Mouse (Mus musculus) kidney, embryonic 14.5 days (tissue): ENCODE measurements around the gene Unc13c. TPM values are rescaled to one million over a fixed set of nuclear protein-coding genes. Genes with fewer than 3 reads are reported as not detected.

Experiments
- ATAC-seq: fragments of 200-750 bp; cut with Nextera tagmentation; 2 replicates; pipeline ENCODE4 v1.8.0; 2017; ENCODE audit warnings: moderate number of reproducible peaks, mild to moderate bottlenecking, moderate TSS enrichment, moderate library complexity; ENCODE audit not compliant: low FRiP score, low TSS enrichment
- H3K27ac ChIP-seq: fragments of 300-500 bp; sonication (generic); 2 replicates; pipeline ENCODE4 v1.5.1; 2014; ENCODE audit warnings: low read depth, mild to moderate bottlenecking, low read length, moderate library complexity, mixed read lengths
- H3K27me3 ChIP-seq: fragments of 300-500 bp; sonication (generic); 2 replicates; pipeline ENCODE4 v1.6.1; 2014; ENCODE audit warnings: mild to moderate bottlenecking, low read length; ENCODE audit not compliant: control insufficient read depth, insufficient read depth
- H3K36me3 ChIP-seq: fragments of 300-500 bp; sonication (generic); 2 replicates; pipeline ENCODE4 v1.6.1; 2014; ENCODE audit warnings: low read length, mixed read lengths; ENCODE audit not compliant: control insufficient read depth, insufficient read depth
- H3K4me1 ChIP-seq: fragments of 300-500 bp; sonication (generic); 2 replicates; pipeline ENCODE4 v1.6.1; 2014; ENCODE audit warnings: low read length, mixed read lengths; ENCODE audit not compliant: control insufficient read depth, insufficient read depth
- H3K4me2 ChIP-seq: fragments of 300-500 bp; sonication (generic); replicated peaks from 2 replicates; pipeline ENCODE4 v1.6.1; 2014; ENCODE audit warnings: low read depth, mild to moderate bottlenecking, low read length
- H3K4me3 ChIP-seq: fragments of 300-500 bp; sonication (generic); 2 replicates; pipeline ENCODE4 v1.5.1; 2014; ENCODE audit warnings: mild to moderate bottlenecking, low read length
- H3K9ac ChIP-seq: fragments of 300-500 bp; sonication (generic); 2 replicates; pipeline ENCODE4 v1.6.1; 2014; ENCODE audit warnings: low read depth, mild to moderate bottlenecking, low read length, moderate library complexity
- H3K9me3 ChIP-seq: fragments of 300-500 bp; sonication (generic); 2 replicates; pipeline ENCODE4 v1.6.1; 2016; ENCODE audit warnings: low read length; ENCODE audit not compliant: control insufficient read depth
- WGBS: fragments of 180-500 bp; shearing (Covaris S2); extraction: QIAGEN DNeasy Blood & Tissue Kit; methylation state at CpG from one replicate; pipeline ENCODE4 v1.1.7; 2014; 5-methylcytosine and 5-hydroxymethylcytosine counted together
- polyA plus RNA-seq: library from polyadenylated mRNA; unstranded; fragments of >200 nt; fragmentation: Nextera tagmentation; extraction: Ambion mirVana; gene quantifications from 2 replicates; pipeline ENCODE4 v1.2.1, GENCODE M21; 2014

Unc13c gene
- polyA plus RNA-seq, 1 experiment from 2014 or later, result 0.60 TPM

GRCm38 (mm10) chr9:73898516-73898915, 70.2 kb downstream of the Unc13c start:
- Histone ChIP-seq H3K4me2 (no peak overlapping the region), H3K27me3 (no peaks in the 10 kb centered on the region), H3K27ac (no peak overlapping the region), H3K9ac (no peak overlapping the region), H3K4me1 (no peaks in the 10 kb centered on the region), H3K9me3 (peaks cover 2% of the 10 kb centered on the region; the same call in 1 of the 2 replicates), H3K4me3 (no peak overlapping the region), H3K36me3 (no peaks in the 10 kb centered on the region)
- 85% methylated on average over 3 of the region's 3 CpGs for WGBS
- ATAC-seq, result no peak

DNA sequence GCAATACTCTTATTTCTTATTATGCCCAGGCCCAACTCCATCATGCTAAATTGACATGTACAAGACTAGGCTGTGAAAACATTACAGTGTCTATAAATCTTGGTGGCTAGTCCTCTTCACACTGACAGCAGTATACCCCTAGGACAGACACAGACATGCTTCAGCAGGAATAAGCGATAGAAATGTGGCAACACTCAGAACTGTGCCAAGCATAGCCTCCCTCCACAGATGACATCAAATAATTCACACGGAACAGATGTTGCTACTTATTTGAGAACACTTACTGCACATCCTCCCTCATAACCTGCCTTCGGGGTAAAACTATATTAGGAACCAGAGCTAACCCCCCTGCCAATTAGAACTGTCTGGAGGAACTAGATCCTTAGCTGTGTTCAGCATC, 72.6 kb downstream of the Unc13c start:
- H3K27me3 ChIP-seq, result no peaks in the 10 kb centered on the region
- no peaks in the 10 kb centered on the region for H3K36me3 ChIP-seq
- H3K4me2 ChIP-seq, result no peak overlapping the region
- 65% methylated on average over 3 of the region's 3 CpGs for WGBS
- H3K4me1 ChIP-seq, result no peaks in the 10 kb centered on the region
- H3K27ac ChIP-seq, result no peak overlapping the region
- no peak overlapping the region for H3K4me3 ChIP-seq
- ATAC-seq, result no peak
- peaks cover 2% of the 10 kb centered on the region; the same call in 1 of the 2 replicates for H3K9me3 ChIP-seq
- H3K9ac ChIP-seq, result no peak overlapping the region

DNA sequence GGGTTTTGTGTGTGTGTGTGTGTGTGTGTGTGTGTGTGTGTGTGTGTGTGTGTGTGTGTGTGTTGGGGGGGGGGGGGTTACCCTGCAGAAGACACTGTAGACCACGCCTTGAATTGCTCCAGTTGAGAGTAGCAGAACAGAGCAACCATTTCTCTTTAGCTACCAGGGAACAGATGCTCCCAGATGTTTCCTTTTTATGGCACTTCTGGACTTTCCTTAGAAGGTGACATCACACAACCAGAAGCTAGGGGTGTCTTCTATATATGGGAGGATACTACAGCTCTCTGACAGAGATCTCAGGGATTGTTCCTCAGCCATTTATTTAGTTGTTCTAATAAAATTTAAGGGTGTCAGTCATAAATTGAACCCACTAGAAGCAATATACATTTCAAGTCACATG, 85.2 kb downstream of the Unc13c start:
- no peak for ATAC-seq
- no peak overlapping the region for H3K4me2 ChIP-seq
- H3K27ac ChIP-seq, result no peak overlapping the region
- no peak overlapping the region for H3K9ac ChIP-seq
- H3K9me3 ChIP-seq, result peaks cover 3% of the 10 kb centered on the region; the same call in 1 of the 2 replicates
- WGBS, result 43% methylated on average over 1 of the region's 1 CpGs
- H3K4me3 ChIP-seq, result no peak overlapping the region
- H3K27me3 ChIP-seq, result no peaks in the 10 kb centered on the region
- no peaks in the 10 kb centered on the region for H3K36me3 ChIP-seq
- no peaks in the 10 kb centered on the region for H3K4me1 ChIP-seq

DNA sequence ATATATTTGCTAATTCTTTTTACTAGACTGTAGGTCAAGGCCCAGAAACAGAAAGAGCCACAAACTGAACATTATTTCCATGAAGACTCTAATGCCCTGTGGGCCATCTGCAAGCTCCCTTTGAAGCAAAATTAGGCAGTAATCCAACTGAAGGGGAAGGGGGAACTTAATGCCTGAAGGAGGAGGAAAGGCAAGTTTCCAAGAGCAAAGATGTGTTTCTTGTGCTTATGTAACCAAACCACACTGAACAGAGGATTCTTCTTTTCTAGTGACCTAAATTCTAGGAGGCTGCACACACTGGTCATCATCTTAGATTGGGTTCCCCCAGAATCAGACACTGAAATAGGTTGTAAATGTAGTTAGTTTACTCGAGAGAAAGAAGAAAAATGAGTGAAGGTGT, 85.6 kb downstream of the Unc13c start:
- H3K27ac ChIP-seq, result no peak overlapping the region
- peaks cover 3% of the 10 kb centered on the region; the same call in 1 of the 2 replicates for H3K9me3 ChIP-seq
- no peaks in the 10 kb centered on the region for H3K27me3 ChIP-seq
- no peak overlapping the region for H3K4me3 ChIP-seq
- no peak for ATAC-seq
- H3K36me3 ChIP-seq, result no peaks in the 10 kb centered on the region
- no peak overlapping the region for H3K9ac ChIP-seq
- H3K4me2 ChIP-seq, result no peak overlapping the region
- H3K4me1 ChIP-seq, result no peaks in the 10 kb centered on the region
- WGBS, result 77% methylated on average over 1 of the region's 1 CpGs

GRCm38 (mm10) chr9:73882393-73882919, 86.3 kb downstream of the Unc13c start:
- Histone ChIP-seq H3K36me3 (no peaks in the 10 kb centered on the region), H3K4me3 (no peak overlapping the region), H3K4me1 (no peaks in the 10 kb centered on the region), H3K9ac (no peak overlapping the region), H3K9me3 (peaks cover 3% of the 10 kb centered on the region; the same call in 1 of the 2 replicates), H3K4me2 (no peak overlapping the region), H3K27me3 (no peaks in the 10 kb centered on the region), H3K27ac (no peak overlapping the region)
- ATAC-seq, result no peak
- 91% methylated on average over 5 of the region's 5 CpGs for WGBS

GRCm38 (mm10) chr9:73867410-73868067, 101.2 kb downstream of the Unc13c start:
- no peak overlapping the region for H3K4me2 ChIP-seq
- H3K4me3 ChIP-seq, result no peak overlapping the region
- peaks cover 9% of the 10 kb centered on the region; the same call in 1 of the 2 replicates for H3K4me1 ChIP-seq
- 6% methylated on average over 2 of the region's 2 CpGs for WGBS
- H3K27ac ChIP-seq, result peak overlapping the region; percentile 33
- H3K9ac ChIP-seq, result no peak overlapping the region
- ATAC-seq, result peak; percentile 87
- H3K36me3 ChIP-seq, result no peaks in the 10 kb centered on the region
- no peaks in the 10 kb centered on the region for H3K27me3 ChIP-seq
- peaks cover 5% of the 10 kb centered on the region; the same call in 1 of the 2 replicates for H3K9me3 ChIP-seq

DNA sequence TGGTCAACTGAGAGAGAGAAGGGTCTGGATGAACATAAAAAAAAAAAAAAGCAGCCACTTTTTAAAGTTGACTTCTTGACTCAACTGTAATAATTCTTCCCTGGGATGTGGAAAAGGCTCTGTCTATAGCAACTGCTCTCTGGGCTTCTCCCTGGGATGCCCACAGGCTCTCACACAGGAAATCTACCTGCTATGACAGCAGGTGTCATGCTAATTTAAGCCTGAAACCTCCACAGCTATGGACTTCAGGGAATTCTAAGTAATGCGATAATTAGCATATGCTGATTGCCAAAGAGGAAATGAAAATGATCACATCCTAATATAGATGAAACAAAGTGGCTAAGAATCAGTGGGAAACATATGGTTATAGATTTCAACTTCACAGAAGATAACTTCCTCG, 102.1 kb downstream of the Unc13c start:
- H3K4me3 ChIP-seq, result no peak overlapping the region
- WGBS, result 79% methylated on average over 2 of the region's 2 CpGs
- H3K36me3 ChIP-seq, result no peaks in the 10 kb centered on the region
- ATAC-seq, result no peak
- H3K4me2 ChIP-seq, result no peak overlapping the region
- no peak overlapping the region for H3K27ac ChIP-seq
- no peak overlapping the region for H3K9ac ChIP-seq
- no peaks in the 10 kb centered on the region for H3K27me3 ChIP-seq
- no peaks in the 10 kb centered on the region for H3K9me3 ChIP-seq
- peaks cover 9% of the 10 kb centered on the region; the same call in 1 of the 2 replicates for H3K4me1 ChIP-seq

DNA sequence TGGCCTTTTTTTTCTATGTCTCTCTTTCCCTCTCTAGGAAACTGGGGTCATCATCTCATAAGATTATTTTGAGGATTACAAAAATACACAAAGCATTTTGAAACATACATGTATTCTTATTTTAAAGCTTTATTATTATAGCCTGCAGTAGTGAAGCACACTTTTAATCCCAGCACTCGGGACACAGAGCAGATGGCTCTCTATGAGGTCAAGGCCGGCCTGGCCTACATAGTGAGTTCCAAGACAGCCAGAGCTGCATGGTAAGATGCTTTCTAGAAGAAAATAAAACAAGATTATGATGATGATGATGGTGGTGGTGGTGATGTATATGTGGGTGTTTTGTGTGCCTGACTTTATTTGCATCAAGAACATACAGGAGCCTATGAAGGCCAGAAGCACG, 109.3 kb downstream of the Unc13c start:
- no peak overlapping the region for H3K9ac ChIP-seq
- no peak for ATAC-seq
- H3K36me3 ChIP-seq, result no peaks in the 10 kb centered on the region
- no peaks in the 10 kb centered on the region for H3K9me3 ChIP-seq
- WGBS, result 91% methylated on average over 3 of the region's 3 CpGs
- no peaks in the 10 kb centered on the region for H3K27me3 ChIP-seq
- no peak overlapping the region for H3K4me2 ChIP-seq
- H3K27ac ChIP-seq, result no peak overlapping the region
- H3K4me3 ChIP-seq, result no peak overlapping the region
- no peaks in the 10 kb centered on the region for H3K4me1 ChIP-seq

- no peak overlapping the region for H3K9ac ChIP-seq
- H3K36me3 ChIP-seq, result no peaks in the 10 kb centered on the region
- H3K27ac ChIP-seq, result no peak overlapping the region
- no peaks in the 10 kb centered on the region for H3K27me3 ChIP-seq
- no peak overlapping the region for H3K4me2 ChIP-seq
- ATAC-seq, result no peak
- no peaks in the 10 kb centered on the region for H3K4me1 ChIP-seq
- no peak overlapping the region for H3K4me3 ChIP-seq
- peaks cover 3% of the 10 kb centered on the region; the same call in 1 of the 2 replicates for H3K9me3 ChIP-seq
- 37% methylated on average over 3 of the region's 3 CpGs for WGBS
Observed at GRCm38 (mm10) chr9:73854281-73854680, 114.5 kb downstream of the Unc13c start.
